Mouse (Mus musculus): ENCODE data around the gene Msi2. TPM values are rescaled to one million over a fixed set of nuclear protein-coding genes. Genes with fewer than 3 reads are reported as not detected.

Msi2 gene
- polyA plus RNA-seq, 1 experiment, result 36.4 TPM

GRCm38 (mm10) chr11:88713479-88713878 is 4.8 kb downstream of the Msi2 start:
- DNase-seq (ENCODE audit: low read depth), result no peak

GRCm38 (mm10) chr11:88709876-88710614 is 8.3 kb downstream of the Msi2 start:
- no peak for DNase-seq (ENCODE audit: low read depth)

- no peak for DNase-seq (ENCODE audit: low read depth)
These were observed 11.0 kb downstream of the Msi2 start for GRCm38 (mm10) chr11:88707228-88707775.

GRCm38 (mm10) chr11:88704688-88705087 is 13.6 kb downstream of the Msi2 start:
- DNase-seq (ENCODE audit: low read depth), result no peak

- DNase-seq (ENCODE audit: low read depth), result no peak
These were observed 15.1 kb downstream of the Msi2 start for GRCm38 (mm10) chr11:88703220-88703619.

GRCm38 (mm10) chr11:88701976-88702659 is 16.2 kb downstream of the Msi2 start:
- no peak for DNase-seq (ENCODE audit: low read depth)

GRCm38 (mm10) chr11:88701020-88701419 is 17.3 kb downstream of the Msi2 start:
- DNase-seq (ENCODE audit: low read depth), result no peak

DNA sequence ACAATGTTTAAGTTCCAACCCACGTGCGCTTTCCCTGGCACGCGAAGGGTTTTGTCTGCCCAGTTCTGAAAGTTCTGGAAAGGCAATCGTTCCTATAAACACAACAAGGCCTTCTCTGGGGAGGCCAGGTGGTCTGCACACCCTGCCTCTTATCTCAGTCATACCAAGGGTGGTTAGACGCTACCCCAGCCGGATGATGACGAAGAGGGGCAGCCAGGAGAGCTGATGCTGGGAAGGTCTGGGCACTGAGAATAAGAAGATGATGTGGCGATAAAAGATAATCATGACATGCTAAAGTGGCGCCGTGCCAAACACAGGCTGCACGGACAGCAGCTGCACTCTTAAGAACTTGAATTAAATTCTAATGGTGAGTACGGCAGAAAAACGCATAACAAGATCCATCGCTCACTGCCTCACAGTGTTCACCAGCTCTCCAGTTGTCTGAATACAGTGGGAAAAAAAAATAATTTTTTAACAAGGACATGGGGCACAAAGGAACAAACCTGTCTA is 18.1 kb downstream of the Msi2 start:
- DNase-seq (ENCODE audit: low read depth), result no peak

DNA sequence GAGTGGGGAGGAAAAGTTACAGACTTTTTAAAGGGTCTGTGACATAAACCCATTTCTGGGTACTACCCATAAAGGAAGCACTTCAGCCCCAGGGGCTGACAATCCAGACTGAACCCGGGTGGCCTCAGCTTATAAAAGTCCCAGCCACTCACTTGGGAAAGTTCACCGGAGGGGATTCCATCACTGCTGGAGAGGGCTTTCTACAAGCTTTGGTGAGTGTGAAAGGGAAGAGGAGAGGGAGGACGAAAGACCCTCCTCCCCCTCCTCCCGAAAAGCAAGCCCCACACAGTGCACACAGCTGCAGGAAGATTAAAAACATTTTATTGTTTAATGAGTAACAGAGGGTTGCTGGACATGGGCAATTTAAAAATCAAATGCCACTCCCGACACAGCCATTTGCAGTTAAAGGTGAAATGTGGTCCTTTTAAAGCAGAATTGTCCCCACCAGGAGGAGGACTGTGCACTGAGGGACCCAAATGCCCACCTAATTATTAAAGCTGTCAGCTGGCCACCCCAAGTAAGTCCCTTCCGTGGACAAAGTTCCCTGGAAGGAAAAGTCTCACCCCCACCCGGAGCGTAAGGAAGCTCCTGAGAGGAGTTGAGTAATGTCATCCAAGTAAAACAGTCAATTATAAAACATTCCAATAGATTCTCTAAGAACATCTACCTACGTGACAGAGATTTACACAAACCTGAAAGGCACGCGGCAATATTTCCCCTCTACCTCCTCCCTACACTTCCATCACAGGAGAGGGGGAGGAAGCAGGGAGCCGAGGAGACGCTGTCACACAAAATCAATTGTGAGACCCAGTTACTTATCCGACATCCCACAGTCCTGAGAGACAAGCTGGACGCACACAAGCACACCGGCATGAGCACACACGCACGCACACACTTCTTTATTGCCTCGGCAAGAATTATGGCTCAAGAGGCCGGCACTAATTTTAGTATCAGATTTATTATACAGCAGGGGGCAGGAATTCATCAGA is 24.1 kb downstream of the Msi2 start:
- no peak for DNase-seq (ENCODE audit: low read depth)

GRCm38 (mm10) chr11:88693002-88693769 is 25.1 kb downstream of the Msi2 start:
- DNase-seq (ENCODE audit: low read depth), result no peak

DNA sequence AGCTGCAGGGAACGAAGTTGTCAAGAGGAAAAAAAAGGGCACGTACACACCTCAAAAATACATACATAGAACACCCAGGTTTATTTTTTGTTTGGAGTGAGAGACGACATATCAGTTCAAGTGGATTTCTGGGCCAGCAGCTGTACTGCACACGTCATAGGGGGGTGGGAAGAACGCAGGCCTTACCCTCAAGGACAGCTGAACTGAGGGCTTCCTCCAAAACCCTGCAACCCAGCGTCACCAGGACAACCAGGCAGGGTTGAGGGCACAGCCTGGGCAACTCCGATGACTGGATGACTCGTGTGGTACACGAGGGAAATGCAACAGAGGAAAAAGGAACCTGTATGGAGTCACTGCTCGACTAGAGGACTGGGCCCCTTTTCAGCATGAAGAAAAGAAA is 25.9 kb downstream of the Msi2 start:
- no peak for DNase-seq (ENCODE audit: low read depth)

DNA sequence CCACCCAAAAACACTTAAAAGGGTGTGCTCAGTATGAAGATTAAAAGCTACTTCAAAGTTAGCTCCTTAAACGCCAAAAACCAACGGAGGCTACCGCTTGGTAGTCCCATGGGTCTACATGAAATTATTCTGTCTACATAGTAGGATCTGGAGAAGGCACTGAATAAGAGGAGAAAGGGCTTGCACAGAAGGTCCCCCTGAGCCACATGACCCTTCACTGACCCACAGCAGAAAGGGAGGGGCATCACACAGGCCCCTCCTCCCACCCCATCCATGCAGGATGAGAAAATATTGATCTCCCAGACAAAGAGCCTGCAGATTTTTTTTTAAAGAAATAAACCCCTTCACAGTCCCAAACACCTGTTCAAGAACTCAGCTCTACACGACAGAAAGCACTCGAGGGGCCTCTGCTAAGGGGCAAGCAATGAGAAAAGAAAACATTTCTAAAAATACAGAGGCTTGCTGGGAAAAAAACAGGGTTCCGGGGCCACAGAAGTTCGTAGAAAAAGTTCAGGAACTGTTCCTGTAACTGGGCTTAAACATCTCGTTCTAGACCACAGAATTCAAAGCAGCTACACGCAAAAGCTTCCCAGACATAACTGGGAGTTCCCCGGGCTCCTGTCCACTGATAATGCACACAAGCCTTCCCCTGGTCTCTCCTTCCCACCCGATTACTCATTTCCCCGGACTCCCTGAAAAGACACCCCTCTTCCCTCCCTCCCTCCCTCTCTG is 27.6 kb downstream of the Msi2 start:
- no peak for DNase-seq (ENCODE audit: low read depth)

- DNase-seq (ENCODE audit: low read depth), result no peak
These were observed 28.4 kb downstream of the Msi2 start for GRCm38 (mm10) chr11:88689831-88690459.

DNA sequence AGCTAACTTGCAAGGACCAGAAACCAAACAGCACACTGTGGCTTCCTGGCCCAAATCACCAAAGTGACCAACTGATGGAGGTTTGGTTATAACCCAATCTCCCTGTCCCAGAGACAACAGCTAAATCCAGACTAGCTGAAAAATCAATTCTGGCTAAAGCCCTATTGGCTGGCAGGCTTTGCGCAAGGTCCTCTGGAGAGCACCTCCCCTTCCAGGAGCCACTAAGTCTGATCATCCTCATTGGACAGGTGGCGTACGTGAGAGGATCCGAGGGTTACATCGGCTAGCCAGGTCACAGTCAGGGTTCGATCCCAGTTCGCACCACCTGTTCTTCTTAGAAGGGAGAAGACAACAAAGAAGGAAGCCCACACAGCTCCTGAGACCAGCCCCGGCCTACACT is 29.7 kb downstream of the Msi2 start:
- DNase-seq (ENCODE audit: low read depth), result no peak

DNA sequence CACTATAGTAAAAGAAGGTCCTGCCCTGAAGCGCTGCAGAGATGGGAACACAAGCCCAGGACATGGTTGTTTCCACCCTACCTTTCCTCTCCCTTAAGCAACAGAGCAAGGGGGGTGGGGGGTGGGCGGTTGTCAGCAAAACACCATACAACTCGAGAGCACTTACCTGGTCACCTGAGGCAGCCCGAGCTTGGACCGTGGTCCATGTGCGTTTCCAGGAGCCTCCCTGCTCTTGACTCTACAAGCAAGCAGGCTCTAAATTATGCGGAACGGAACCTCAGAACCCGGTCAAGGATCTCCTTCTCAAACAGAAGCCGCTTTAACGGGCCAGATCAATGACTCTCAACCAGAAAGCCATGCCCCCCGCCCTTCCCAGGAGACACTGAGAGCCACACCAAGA is 30.6 kb downstream of the Msi2 start:
- no peak for DNase-seq (ENCODE audit: low read depth)

DNA sequence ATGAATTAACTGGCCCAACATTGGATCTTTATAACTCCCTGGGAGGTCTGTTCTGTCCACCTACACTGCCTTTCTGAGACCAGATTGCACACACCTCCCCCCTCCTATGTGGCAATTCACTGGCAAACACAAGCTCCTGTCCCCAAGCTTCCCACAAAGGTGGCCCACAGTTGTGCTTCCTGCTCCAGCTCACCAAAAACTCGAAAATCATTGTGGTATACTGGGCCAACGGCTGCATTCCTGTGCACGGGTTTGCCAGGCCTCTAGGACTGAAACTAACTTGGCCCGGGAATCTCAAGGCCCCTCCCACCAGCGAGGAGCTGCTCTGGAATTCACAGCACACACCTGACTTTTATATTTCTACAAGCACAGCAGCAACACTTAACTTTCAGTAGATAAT is 31.3 kb downstream of the Msi2 start:
- DNase-seq (ENCODE audit: low read depth), result no peak

DNA sequence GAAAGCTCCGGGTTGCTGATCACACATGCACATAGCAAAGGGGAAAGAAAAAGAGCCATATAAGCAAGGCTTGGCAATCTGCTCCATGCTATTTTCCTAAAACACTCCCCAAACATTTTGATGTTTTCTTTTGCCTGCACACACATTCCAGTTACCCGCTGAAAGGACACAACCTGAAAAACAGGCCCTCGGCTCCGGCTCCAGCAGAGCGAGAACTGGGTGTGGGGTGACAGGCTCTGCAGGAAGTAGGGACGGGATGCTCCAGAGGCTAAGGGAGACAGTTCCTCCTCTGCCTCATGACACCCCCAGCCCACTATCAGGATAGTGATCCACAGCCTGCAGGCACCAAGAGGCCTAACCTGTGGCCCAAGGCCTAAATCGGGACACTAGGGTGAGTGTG is 32.3 kb downstream of the Msi2 start:
- no peak for DNase-seq (ENCODE audit: low read depth)

DNA sequence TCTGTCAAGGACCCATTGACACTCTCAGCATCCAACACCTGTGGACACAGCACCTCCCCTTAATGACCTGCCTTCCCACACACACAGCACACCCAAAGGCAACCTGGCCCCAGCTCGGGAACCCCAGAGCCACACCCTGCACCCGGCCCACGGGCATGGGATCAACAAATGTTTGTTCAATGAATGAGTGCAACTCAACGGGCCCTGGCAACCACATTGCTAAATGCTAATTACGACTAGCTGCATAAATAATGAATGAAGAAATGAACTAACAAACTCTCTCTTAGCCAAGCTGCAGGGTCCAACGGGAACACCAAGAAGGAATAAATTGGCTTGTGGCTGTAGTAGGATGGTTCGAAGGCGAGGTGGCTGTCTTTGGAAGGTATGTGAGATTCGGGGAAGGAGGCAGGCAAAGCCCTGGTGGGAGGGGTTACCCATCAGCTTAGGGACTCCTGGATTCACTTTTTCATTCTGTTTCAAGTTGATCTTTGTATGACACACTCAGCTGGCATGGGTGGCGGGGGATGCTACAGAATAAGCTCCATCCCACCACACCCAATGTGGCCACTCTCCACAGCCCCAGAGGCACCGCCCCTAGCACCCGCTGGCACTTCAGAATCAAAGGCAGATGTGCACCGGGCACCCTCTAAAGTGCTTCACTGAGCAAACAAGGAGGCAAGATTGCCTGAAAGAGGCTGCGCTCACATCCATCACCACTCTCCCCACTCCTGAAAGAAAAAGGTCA is 35.1 kb downstream of the Msi2 start:
- no peak for DNase-seq (ENCODE audit: low read depth)

DNA sequence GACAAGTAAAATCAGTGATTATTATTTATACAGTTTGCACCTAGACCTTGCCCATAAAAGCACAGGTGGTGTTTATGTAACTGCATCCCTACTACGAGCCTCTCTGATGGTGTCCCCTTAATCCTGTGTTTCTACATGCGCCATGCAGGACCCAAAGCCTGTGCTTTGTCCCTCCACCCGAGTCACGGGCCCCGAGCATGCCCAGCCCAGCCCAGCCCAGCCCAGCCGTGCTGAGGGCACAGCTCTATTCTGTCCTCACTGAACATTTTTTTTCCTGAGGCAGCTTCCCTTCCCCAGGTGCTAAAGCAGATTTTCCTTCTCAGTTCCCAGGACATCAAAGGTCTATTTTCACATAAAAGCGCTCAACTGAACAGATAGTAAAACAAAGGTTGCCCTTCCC is 41.0 kb downstream of the Msi2 start:
- DNase-seq (ENCODE audit: low read depth), result no peak
